Mouse (Mus musculus) myocyte (in vitro differentiated cells): ENCODE data around the gene Tstd1.

Source experiments
- E2F4 ChIP-seq: IDR thresholded peaks from one replicate; pipeline ENCODE4 v1.6.1; 2011; ENCODE audit warnings: mild to moderate bottlenecking, control low read depth, moderate library complexity; ENCODE audit not compliant: insufficient read depth
- POLR2A ChIP-seq: IDR thresholded peaks from one replicate; pipeline ENCODE4 v1.6.1; 2011; ENCODE audit warnings: low read depth, mild to moderate bottlenecking, control low read depth, moderate library complexity; ENCODE audit not compliant: insufficient read length
- POLR2AphosphoS2 ChIP-seq: IDR thresholded peaks from one replicate; pipeline ENCODE4 v1.6.1; 2011; ENCODE audit warnings: low read depth, control low read depth; ENCODE audit not compliant: insufficient read length
- REST ChIP-seq: IDR thresholded peaks from one replicate; pipeline ENCODE4 v1.6.1; 2011; ENCODE audit warnings: mild to moderate bottlenecking, control low read depth, moderate library complexity; ENCODE audit not compliant: insufficient read depth, insufficient read length
- TCF12 ChIP-seq: IDR thresholded peaks from one replicate; pipeline ENCODE4 v1.6.1; 2011; ENCODE audit warnings: mild to moderate bottlenecking, control low read depth; ENCODE audit not compliant: poor library complexity, insufficient read depth, severe bottlenecking
- USF1 ChIP-seq: IDR thresholded peaks from one replicate; pipeline ENCODE4 v1.6.1; 2011; ENCODE audit warnings: low read depth, mild to moderate bottlenecking, control low read depth, moderate library complexity

GRCm38 (mm10) chr1:171419291-171419882, 715 bp downstream of the Tstd1 start:
- no peak for TF ChIP-seq REST
- no peak for TF ChIP-seq USF1
- TF ChIP-seq POLR2A = no peak
- TF ChIP-seq E2F4 = no peak
- no peak for TF ChIP-seq POLR2AphosphoS2
- no peak for TF ChIP-seq TCF12
